Mouse (Mus musculus) E14TG2a.4 (cell line): ENCODE measurements around the gene Gm37240.

Experiments
- CTCF ChIP-seq: conservative IDR thresholded peaks from 2 replicates; pipeline ENCODE4 v1.5.1; 2014; ENCODE audit warnings: low read length
- NANOG ChIP-seq: IDR thresholded peaks from 2 replicates; pipeline ENCODE4 v1.6.1; 2014; ENCODE audit warnings: borderline replicate concordance, low read length, mixed read lengths

- TF ChIP-seq CTCF (no peak), NANOG (no peak)
Measured at GRCm38 (mm10) chr3:85518072-85518471, 369.2 kb downstream of the Gm37240 start.
